Mouse (Mus musculus) layer of hippocampus, adult 9-11 months (tissue): ENCODE data around the gene Ltbp3.

ENCODE experiments used
- DNase-seq: peaks from one replicate; pipeline ENCODE4 v3.0.0; 2022

Ltbp3 gene

DNA sequence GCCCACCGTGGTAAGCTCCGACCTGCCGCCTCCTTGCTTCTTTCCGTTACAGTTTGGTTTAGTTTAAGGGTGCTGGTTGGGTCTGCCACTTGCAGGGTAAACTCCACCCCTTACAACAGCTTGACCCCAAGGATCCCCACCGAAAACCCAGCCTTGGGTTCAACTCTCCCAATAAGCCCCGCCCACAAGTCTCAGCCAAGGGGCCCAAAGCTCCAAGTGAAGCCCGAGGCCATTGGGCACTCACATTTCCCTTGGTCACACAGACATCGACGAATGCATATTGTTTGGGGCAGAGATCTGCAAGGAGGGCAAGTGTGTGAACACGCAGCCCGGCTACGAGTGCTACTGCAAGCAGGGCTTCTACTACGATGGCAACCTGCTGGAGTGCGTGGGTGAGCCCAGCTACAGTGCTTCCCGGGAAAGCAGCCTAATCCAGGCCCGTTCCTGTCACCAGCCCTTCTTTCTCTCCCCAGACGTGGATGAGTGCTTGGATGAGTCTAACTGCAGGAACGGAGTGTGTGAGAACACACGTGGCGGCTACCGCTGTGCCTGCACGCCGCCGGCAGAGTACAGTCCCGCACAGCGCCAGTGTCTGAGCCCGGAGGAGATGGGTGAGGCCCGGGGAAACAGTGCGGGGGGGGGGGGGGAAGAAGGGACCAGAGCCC, 15.7 kb downstream of the Ltbp3 start:
- DNase-seq = peak; percentile 91

- no peak for DNase-seq
Observed at GRCm38 (mm10) chr19:5756991-5757636, 16.4 kb downstream of the Ltbp3 start.

- no peak for DNase-seq
Observed at GRCm38 (mm10) chr19:5758878-5759403, 18.2 kb downstream of the Ltbp3 start.

DNA sequence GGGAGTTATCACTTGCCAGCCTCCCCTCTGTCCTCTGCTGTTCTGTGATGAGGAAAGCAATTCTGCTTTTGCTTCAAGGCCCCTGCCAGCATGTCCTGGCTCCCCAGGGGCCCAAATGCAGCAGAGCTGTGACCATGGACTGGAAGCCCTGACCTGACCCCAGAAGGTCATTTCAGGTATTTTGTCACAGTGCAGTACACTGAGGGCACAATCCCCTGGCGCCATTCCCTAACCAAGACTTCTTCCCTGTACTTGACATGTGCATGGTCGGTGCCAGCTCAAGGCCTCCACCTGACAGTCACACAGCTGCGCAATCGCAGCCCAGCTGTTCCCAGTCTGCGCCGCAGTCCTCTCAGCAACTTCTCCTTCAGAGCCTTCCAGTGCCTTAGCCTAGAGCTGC, 22.5 kb downstream of the Ltbp3 start:
- DNase-seq = no peak

GRCm38 (mm10) chr19:5767271-5767670, 26.6 kb downstream of the Ltbp3 start:
- DNase-seq = no peak

- DNase-seq = no peak
Observed at GRCm38 (mm10) chr19:5770311-5770710, 29.6 kb downstream of the Ltbp3 start.

- DNase-seq = peak; percentile 93
Observed at GRCm38 (mm10) chr19:5770925-5771860, 30.5 kb downstream of the Ltbp3 start, which contains the start of gene Scyl1. Scyl1 (minus strand) TSS chr19:5771419.

DNA sequence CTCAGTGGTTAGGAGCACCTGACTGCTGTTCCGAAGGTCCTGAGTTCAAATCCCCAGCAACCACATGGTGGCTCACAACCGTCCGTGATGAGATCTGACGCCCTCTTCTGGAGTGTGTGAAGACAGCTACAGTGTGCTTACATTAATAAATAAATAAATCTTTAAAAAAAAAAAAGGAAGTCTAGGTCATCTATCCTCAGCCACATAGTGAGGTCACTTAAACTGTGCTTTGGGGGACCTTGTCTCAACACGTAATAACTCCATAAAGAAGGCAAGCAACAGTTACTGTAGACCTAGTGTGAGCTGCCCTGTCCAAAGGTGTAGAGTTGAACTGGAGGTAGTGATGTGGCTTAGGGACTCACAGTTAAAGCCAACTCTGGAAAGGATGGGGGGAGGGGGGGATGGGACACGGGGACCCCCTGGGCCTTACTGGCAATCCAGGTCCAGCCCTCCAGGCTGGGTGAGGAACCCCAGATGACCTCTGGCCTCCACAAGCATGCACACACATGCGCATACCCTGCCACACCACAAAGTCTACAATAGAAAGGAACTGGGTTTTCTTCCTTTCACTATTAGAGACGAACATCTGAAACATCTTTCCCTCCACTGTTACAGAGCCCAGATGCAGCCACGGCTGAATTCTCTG, 36.8 kb downstream of the Ltbp3 start:
- no peak for DNase-seq

- DNase-seq = no peak
Observed at GRCm38 (mm10) chr19:5778312-5778711, 37.6 kb downstream of the Ltbp3 start.

- DNase-seq = no peak
Observed at GRCm38 (mm10) chr19:5780203-5780602, 39.5 kb downstream of the Ltbp3 start.

DNA sequence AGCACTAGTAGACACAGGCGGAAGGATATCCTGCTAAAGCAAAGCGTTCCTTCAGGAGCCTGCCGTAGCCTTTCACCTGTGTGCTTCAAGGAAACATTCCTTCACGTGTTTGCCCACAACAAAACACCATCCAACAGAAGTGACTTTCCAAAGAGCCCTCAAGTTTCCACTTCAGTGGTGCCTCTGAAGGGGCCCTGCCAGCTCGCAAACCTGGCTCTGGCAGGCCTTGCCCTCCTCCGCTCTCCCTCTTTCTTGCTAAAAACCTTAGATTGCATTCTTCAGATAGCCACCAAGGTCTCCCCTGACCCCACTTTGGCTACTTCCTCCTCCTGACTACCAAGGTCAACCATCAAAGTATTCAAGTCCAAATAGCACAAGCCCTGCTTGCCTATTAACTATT, 40.8 kb downstream of the Ltbp3 start:
- no peak for DNase-seq

DNA sequence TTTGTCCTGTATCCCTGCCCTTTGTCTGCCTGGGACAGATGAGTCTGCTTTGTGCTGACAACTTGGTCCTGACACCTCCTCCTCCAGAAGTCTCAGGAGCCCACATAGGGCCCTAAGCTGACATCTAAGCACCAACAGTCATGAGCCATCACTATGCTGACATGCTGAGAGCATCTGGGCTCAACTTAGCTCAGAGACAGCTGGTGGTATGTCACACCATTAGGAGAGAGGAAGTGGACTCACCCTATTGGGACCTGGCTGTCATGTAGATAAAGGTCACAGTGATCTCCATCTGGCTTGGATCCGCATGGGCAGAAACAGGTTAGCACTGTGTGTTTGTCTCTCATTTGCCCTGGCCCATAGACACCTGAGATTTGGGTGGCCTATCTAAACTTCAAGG, 41.4 kb downstream of the Ltbp3 start:
- DNase-seq = no peak

DNA sequence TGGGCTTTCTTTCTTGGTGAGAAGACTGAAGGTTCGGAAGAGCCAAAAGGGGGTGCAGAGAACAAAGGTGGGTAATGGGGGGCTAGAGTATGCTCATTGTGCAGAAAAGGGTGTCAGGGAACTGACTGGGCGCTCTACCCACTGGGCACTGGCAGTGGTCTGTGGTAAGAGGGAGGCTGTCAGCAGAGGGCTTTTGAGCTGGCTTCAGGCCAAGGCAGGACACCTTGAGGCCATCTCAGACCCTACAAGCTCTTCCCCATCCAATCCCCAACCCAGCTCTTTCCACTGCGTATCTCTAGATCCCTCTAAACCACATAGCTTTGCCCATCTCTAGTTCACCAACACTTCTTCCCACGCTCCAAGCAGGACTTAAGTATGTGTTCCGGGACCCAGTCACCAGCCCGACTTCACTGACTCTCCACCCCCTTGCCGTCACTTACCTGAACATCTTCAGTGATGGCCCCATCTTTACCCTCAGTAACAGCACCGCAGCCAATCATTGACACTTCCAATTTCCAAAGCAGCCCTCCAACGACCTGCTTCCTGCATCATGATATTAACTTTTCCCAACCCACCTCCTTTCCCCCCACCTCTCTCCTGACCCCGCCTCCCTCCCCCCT, 44.4 kb downstream of the Ltbp3 start:
- no peak for DNase-seq

DNA sequence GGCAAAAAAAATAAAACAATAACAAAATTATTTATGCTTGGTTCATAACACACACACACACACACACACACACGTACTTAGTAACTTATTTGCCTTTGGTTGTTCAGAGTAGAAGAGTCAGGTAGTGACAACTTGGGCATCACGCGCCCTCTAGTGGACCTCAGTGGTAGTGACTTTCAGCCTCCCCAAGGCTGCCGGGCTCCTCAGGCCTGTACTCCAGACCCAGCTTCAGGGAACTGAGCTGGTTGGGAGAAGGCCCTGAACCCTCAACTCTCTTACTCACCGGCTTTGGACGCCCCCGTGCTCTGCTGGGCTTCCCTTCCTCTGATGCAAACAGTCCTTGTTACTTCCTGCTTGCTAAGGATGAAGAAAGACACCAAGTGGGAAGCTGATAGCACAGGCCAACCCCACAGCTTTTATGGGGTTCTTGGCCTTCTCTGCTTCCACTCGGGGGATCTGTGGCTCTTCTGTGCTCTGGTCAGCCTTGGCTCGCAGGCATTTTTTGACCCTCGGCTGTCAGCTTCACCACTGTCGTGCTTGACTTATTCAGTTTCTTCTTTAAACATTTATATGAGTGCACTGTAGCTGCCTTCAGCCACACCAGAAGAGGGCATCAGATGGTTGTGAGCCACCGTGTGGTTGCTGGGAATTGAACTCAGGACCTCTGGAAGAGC, 45.9 kb downstream of the Ltbp3 start:
- DNase-seq = peak; percentile 76

- DNase-seq = peak; percentile 87
Observed at GRCm38 (mm10) chr19:5787128-5787635, 46.5 kb downstream of the Ltbp3 start.

- DNase-seq = no peak
Observed at GRCm38 (mm10) chr19:5787920-5788319, 47.2 kb downstream of the Ltbp3 start.

- DNase-seq = no peak
Observed at GRCm38 (mm10) chr19:5788620-5789019, 47.9 kb downstream of the Ltbp3 start.

DNA sequence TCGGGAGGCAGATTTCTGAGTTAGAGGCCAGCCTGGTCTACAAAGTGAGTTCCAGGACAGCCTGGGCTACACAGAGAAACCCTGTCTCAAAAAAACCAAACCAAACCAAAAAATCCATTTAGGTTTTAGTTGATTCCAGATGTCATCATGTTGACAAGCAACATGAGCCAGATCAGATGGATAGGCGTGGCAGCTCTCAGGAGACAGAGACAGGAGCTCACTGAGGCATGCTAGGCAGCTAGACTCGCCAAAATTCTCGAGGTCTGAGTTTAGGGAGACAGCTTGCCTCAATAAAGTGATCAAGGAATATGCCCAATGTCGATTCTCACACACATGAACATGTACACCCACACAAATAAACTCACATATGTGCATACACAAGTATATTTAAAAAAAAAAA, 48.4 kb downstream of the Ltbp3 start:
- no peak for DNase-seq

DNA sequence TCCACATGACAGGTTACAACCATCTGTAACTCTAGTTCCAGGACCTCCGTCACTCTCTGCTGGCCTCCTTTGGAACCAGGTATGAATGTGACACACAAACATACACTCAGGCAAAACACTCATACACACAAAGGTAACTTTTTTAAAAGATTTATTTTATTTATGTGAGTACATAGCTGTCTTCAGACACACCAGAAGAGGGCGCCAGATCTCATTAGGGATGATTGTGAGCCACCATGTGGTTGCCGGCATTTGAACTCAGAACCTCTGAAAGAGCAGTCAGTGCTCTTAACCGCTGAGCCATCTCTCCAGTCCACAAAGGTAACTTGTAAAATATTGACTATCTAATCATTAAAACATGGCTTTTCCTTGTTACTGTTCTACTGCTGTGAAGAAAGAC, 50.6 kb downstream of the Ltbp3 start:
- no peak for DNase-seq

GRCm38 (mm10) chr19:5793116-5793515, 52.4 kb downstream of the Ltbp3 start:
- DNase-seq = peak; percentile 64
